Comparison of ENCODE assay signal across 8 mouse cellular contexts in the genomic region with DNA sequence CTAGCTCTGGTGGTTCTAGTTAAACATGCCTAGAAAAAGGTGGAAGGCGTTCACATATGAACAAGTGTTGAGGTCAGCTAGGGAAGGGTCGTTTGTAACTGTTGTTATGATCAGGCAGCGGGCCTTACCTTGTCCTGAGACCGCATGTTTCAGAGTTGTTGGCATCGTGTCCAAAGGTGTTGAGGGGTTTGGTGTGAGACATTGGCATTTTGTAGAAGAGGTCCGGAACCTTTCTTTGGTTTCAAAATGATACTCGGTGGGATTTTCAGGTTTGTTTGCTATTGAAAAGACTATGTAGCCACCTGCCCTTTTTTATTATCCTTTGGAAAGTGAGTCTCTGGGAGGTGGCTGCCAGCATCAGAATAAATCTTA. TPM values are rescaled to one million over a fixed set of nuclear protein-coding genes. Genes with fewer than 3 reads are reported as not detected.
DNase-seq lines count a peak whose midpoint lies in the region; ATAC-seq and TF ChIP-seq lines count a peak whose summit lies in the region.

No protein-coding gene starts in this region.

- 53% methylated on average over 7 of the region's 7 CpGs for WGBS in embryonic facial prominence, embryonic 12.5 days
- WGBS in embryonic facial prominence, embryonic 10.5 days = 60% methylated on average over 7 of the region's 7 CpGs
- 40% methylated on average over 7 of the region's 7 CpGs for WGBS in lung, adult 2 months
- WGBS in intestine, embryonic 16.5 days = 72% methylated on average over 7 of the region's 7 CpGs
- 64% methylated on average over 7 of the region's 7 CpGs for WGBS in neural tube, embryonic 15.5 days

- H3K4me3 ChIP-seq in embryonic facial prominence, embryonic 12.5 days = peak overlapping the region; percentile 62; the same call in 1 of the 2 replicates
- no peak overlapping the region for H3K4me3 ChIP-seq in embryonic facial prominence, embryonic 10.5 days
- peak overlapping the region; percentile 84 for H3K4me3 ChIP-seq in lung, adult 2 months (replicated peaks; ENCODE audit: extremely low read depth, low read depth, low read length)
- peak overlapping the region; percentile 70; the same call in 1 of the 2 replicates for H3K4me3 ChIP-seq in intestine, embryonic 16.5 days (ENCODE audit: low read length)
- H3K4me3 ChIP-seq in neural tube, embryonic 15.5 days (replicated peaks) = peak overlapping the region; percentile 56

- TF ChIP-seq POLR2A in lung, adult 2 months (IDR thresholded peaks at IDR 0.05; ENCODE audit: borderline replicate concordance, extremely low read depth, low read depth, low read length) = no peak

- H3K27me3 ChIP-seq in embryonic facial prominence, embryonic 12.5 days = peaks cover 28% of the 10 kb centered on the region
- H3K27me3 ChIP-seq in embryonic facial prominence, embryonic 10.5 days (replicated peaks; ENCODE audit: low read depth, poor library complexity, severe bottlenecking) = peaks cover 51% of the 10 kb centered on the region
- H3K27me3 ChIP-seq in intestine, embryonic 16.5 days (replicated peaks; ENCODE audit: control insufficient read depth, insufficient read depth, low read length) = no peaks in the 10 kb centered on the region
- peaks cover 21% of the 10 kb centered on the region for H3K27me3 ChIP-seq in neural tube, embryonic 15.5 days (replicated peaks)

- ATAC-seq in embryonic facial prominence, embryonic 12.5 days (ENCODE audit: insufficient number of reproducible peaks, insufficient read depth, low FRiP score, low TSS enrichment) = no peak
- no peak for ATAC-seq in intestine, embryonic 16.5 days
- no peak for ATAC-seq in neural tube, embryonic 15.5 days (ENCODE audit: low FRiP score)

- H3K36me3 ChIP-seq in embryonic facial prominence, embryonic 12.5 days = no peaks in the 10 kb centered on the region
- H3K36me3 ChIP-seq in embryonic facial prominence, embryonic 10.5 days (replicated peaks) = no peaks in the 10 kb centered on the region
- H3K36me3 ChIP-seq in intestine, embryonic 16.5 days (ENCODE audit: control insufficient read depth, insufficient read depth, low read length) = no peaks in the 10 kb centered on the region
- no peaks in the 10 kb centered on the region for H3K36me3 ChIP-seq in neural tube, embryonic 15.5 days

- no peaks in the 10 kb centered on the region for H3K9me3 ChIP-seq in embryonic facial prominence, embryonic 12.5 days
- no peaks in the 10 kb centered on the region for H3K9me3 ChIP-seq in embryonic facial prominence, embryonic 10.5 days
- H3K9me3 ChIP-seq in intestine, embryonic 16.5 days (ENCODE audit: control insufficient read depth, low read length) = no peaks in the 10 kb centered on the region
- no peaks in the 10 kb centered on the region for H3K9me3 ChIP-seq in neural tube, embryonic 15.5 days (replicated peaks)

- no peak overlapping the region for H3K9ac ChIP-seq in embryonic facial prominence, embryonic 12.5 days
- H3K9ac ChIP-seq in intestine, embryonic 16.5 days (ENCODE audit: low read depth, low read length) = no peak overlapping the region
- H3K9ac ChIP-seq in neural tube, embryonic 15.5 days (replicated peaks) = no peak overlapping the region; the same call in 1 of the 2 replicates

- H3K27ac ChIP-seq in embryonic facial prominence, embryonic 12.5 days = no peak overlapping the region
- no peak overlapping the region for H3K27ac ChIP-seq in embryonic facial prominence, embryonic 10.5 days (replicated peaks)
- no peak overlapping the region for H3K27ac ChIP-seq in intestine, embryonic 16.5 days (ENCODE audit: low read length)
- no peak overlapping the region for H3K27ac ChIP-seq in neural tube, embryonic 15.5 days (replicated peaks)

- H3K4me2 ChIP-seq in embryonic facial prominence, embryonic 12.5 days (replicated peaks) = peak overlapping the region; percentile 96
- H3K4me2 ChIP-seq in intestine, embryonic 16.5 days (ENCODE audit: low read depth, low read length) = peak overlapping the region; percentile 95
- peak overlapping the region; percentile 98 for H3K4me2 ChIP-seq in neural tube, embryonic 15.5 days

- DNase-seq in embryonic facial prominence, embryonic 10.5 days (ENCODE audit: low spot score) = no peak
- DNase-seq in lung, adult 2 months = no peak
- DNase-seq in lung, postnatal 36 days = no peak
- DNase-seq in thymus, postnatal 4 days = no peak
- DNase-seq in layer of hippocampus, postnatal 25 days (ENCODE audit: extremely low spot score in 1 of 2, low spot score in 1 of 2) = no peak

- TF ChIP-seq CTCF in lung, adult 2 months (IDR thresholded peaks at IDR 0.05; ENCODE audit: insufficient read depth, low read length) = no peak

- H3K4me1 ChIP-seq in embryonic facial prominence, embryonic 12.5 days = peaks cover 12% of the 10 kb centered on the region; the same call in 1 of the 2 replicates
- H3K4me1 ChIP-seq in embryonic facial prominence, embryonic 10.5 days = peaks cover 22% of the 10 kb centered on the region
- H3K4me1 ChIP-seq in lung, adult 2 months (ENCODE audit: control insufficient read depth, insufficient read depth, low read length) = peaks cover 19% of the 10 kb centered on the region; the same call in 1 of the 2 replicates
- 0 out of 2 replicates have a peak, but pooled peaks cover 8% of the 10 kb centered on the region for H3K4me1 ChIP-seq in intestine, embryonic 16.5 days (ENCODE audit: control insufficient read depth, insufficient read depth, low read length)
- peaks cover 29% of the 10 kb centered on the region for H3K4me1 ChIP-seq in neural tube, embryonic 15.5 days

RNA-seq across cellular contexts. Expression of a gene that starts 2.0 kb away (rescaled TPM):
- polyA plus RNA-seq in embryonic facial prominence, embryonic 12.5 days (2016; fragmentation: Nextera tagmentation; extraction: Ambion mirVana) = 2.6 and 2.8 TPM in 2 replicates
- 0.79 and 0.96 TPM in 2 replicates for polyA plus RNA-seq in embryonic facial prominence, embryonic 10.5 days (2016; fragmentation: Nextera tagmentation; extraction: Ambion mirVana)
- polyA plus RNA-seq in lung, adult 2 months (2012; rRNA removed) = 46.9 and 97.8 TPM in 2 replicates
- 3.3 and 4.0 TPM in 2 replicates for polyA plus RNA-seq in intestine, embryonic 16.5 days (2015; fragmentation: Nextera tagmentation; extraction: Ambion mirVana)
- 5.0 and 5.3 TPM in 2 replicates for polyA plus RNA-seq in neural tube, embryonic 15.5 days (2015; fragmentation: Nextera tagmentation; extraction: Ambion mirVana)
- 100 to 1,000 TPM; 157 to 184 TPM for total RNA-seq in layer of hippocampus, postnatal 25 days (2021)
